Mouse (Mus musculus): ENCODE measurements at regions not wholly inside any gene's neighbourhood (a gene's known extent, or its start where the extent isn't known, plus 50 kb on each side); places are given as distances from the start of the nearest gene placed in this dataset.

- DNase-seq (ENCODE audit: low spot score) = no peak
Measured at GRCm38 (mm10) chr4:55740062-55740461, 207.8 kb upstream of the Klf4 start.

GRCm38 (mm10) chr4:55738714-55739113 lies 206.4 kb upstream of the Klf4 start:
- DNase-seq (ENCODE audit: low spot score) = no peak

GRCm38 (mm10) chr4:55735453-55735852 lies 203.2 kb upstream of the Klf4 start:
- no peak for DNase-seq (ENCODE audit: low spot score)

- no peak for DNase-seq (ENCODE audit: low spot score)
Measured at GRCm38 (mm10) chr4:55734331-55734730, 202.1 kb upstream of the Klf4 start.

- no peak for DNase-seq (ENCODE audit: low spot score)
Measured at GRCm38 (mm10) chr4:55733223-55733622, 201.0 kb upstream of the Klf4 start.

GRCm38 (mm10) chr4:55732006-55732405 lies 199.7 kb upstream of the Klf4 start:
- DNase-seq (ENCODE audit: low spot score) = no peak

GRCm38 (mm10) chr4:55730266-55730665 lies 198.0 kb upstream of the Klf4 start:
- DNase-seq (ENCODE audit: low spot score) = no peak

GRCm38 (mm10) chr4:55727178-55727577 lies 194.9 kb upstream of the Klf4 start:
- DNase-seq (ENCODE audit: low spot score) = no peak

GRCm38 (mm10) chr4:55726081-55726480 lies 193.8 kb upstream of the Klf4 start:
- no peak for DNase-seq (ENCODE audit: low spot score)

- no peak for DNase-seq (ENCODE audit: low spot score)
Measured at GRCm38 (mm10) chr4:55724286-55724685, 192.0 kb upstream of the Klf4 start.

GRCm38 (mm10) chr4:55723124-55723523 lies 190.9 kb upstream of the Klf4 start:
- DNase-seq (ENCODE audit: low spot score) = no peak

- DNase-seq (ENCODE audit: low spot score) = no peak
Measured at GRCm38 (mm10) chr4:55722388-55722787, 190.1 kb upstream of the Klf4 start.

- no peak for DNase-seq (ENCODE audit: low spot score)
Measured at GRCm38 (mm10) chr4:55721834-55722233, 189.6 kb upstream of the Klf4 start.

- no peak for DNase-seq (ENCODE audit: low spot score)
Measured at GRCm38 (mm10) chr4:55718438-55718837, 186.2 kb upstream of the Klf4 start.

GRCm38 (mm10) chr4:55716161-55716651 lies 183.9 kb upstream of the Klf4 start:
- DNase-seq (ENCODE audit: low spot score) = no peak

- no peak for DNase-seq (ENCODE audit: low spot score)
Measured at GRCm38 (mm10) chr4:55711500-55712341, 179.5 kb upstream of the Klf4 start.

GRCm38 (mm10) chr4:55710476-55710875 lies 178.2 kb upstream of the Klf4 start:
- DNase-seq (ENCODE audit: low spot score) = no peak

- no peak for DNase-seq (ENCODE audit: low spot score)
Measured at GRCm38 (mm10) chr4:55708808-55709207, 176.5 kb upstream of the Klf4 start.

GRCm38 (mm10) chr4:55707916-55708315 lies 175.7 kb upstream of the Klf4 start:
- DNase-seq (ENCODE audit: low spot score) = no peak

- no peak for DNase-seq (ENCODE audit: low spot score)
Measured at GRCm38 (mm10) chr4:55704921-55705320, 172.7 kb upstream of the Klf4 start.

- DNase-seq (ENCODE audit: low spot score) = no peak
Measured at GRCm38 (mm10) chr4:55703346-55703916, 171.2 kb upstream of the Klf4 start.

- no peak for DNase-seq (ENCODE audit: low spot score)
Measured at GRCm38 (mm10) chr4:55701334-55701733, 169.1 kb upstream of the Klf4 start.

GRCm38 (mm10) chr4:55699917-55700316 lies 167.7 kb upstream of the Klf4 start:
- DNase-seq (ENCODE audit: low spot score) = no peak

- DNase-seq (ENCODE audit: low spot score) = no peak
Measured at GRCm38 (mm10) chr4:55699161-55699560, 166.9 kb upstream of the Klf4 start.

Measured in T-cell, adult 2 months (primary cell).